ENCODE assay signal across 35 mouse cellular contexts in genomic region chr15:32407766-32408165, GRCm38 (mm10).
"Had no signal": no experiment of that assay in that cellular context is flagged by ENCODE, and none has a peak within 500 bp of the region (broad histone marks: within the 10 kb centered on the region; RNA-seq: fewer than 3 reads in every experiment).

No protein-coding gene starts in this region.

- H3K27ac ChIP-seq: heart, embryonic 10.5 days; heart, embryonic 13.5 days; heart, embryonic 15.5 days; hindbrain, embryonic 10.5 days; hindbrain, embryonic 12.5 days; hindbrain, embryonic 13.5 days; hindbrain, embryonic 14.5 days; hindbrain, embryonic 15.5 days; hindbrain, postnatal 0 days; intestine, embryonic 15.5 days; kidney, embryonic 15.5 days; kidney, postnatal 0 days; layer of hippocampus, adult 2 months; left cerebral cortex, adult 2 months had no signal

- H3K27me3 ChIP-seq: heart, embryonic 12.5 days; heart, embryonic 13.5 days; heart, embryonic 15.5 days; hindbrain, embryonic 12.5 days; hindbrain, embryonic 13.5 days; hindbrain, embryonic 15.5 days; intestine, embryonic 15.5 days; kidney, embryonic 15.5 days had no signal

- ATAC-seq: hindbrain, embryonic 16.5 days; hindbrain, postnatal 0 days; inflammation-experienced regulatory T-cells, adult 6 months; intestine, embryonic 15.5 days; intestine, embryonic 16.5 days; intestine, postnatal 0 days had no signal

- H3K9me3 ChIP-seq: heart, embryonic 10.5 days; heart, embryonic 12.5 days; heart, embryonic 13.5 days; heart, embryonic 15.5 days; hindbrain, embryonic 10.5 days; hindbrain, embryonic 12.5 days; hindbrain, embryonic 13.5 days; hindbrain, embryonic 15.5 days; intestine, embryonic 15.5 days; kidney, embryonic 15.5 days had no signal

- H3K4me1 ChIP-seq: heart, embryonic 10.5 days; hindbrain, embryonic 10.5 days; hindbrain, embryonic 12.5 days; hindbrain, embryonic 13.5 days; hindbrain, embryonic 15.5 days; intestine, embryonic 15.5 days had no signal

- H3K4me2 ChIP-seq: heart, embryonic 11.5 days; heart, embryonic 12.5 days; heart, embryonic 13.5 days; heart, embryonic 15.5 days; hindbrain, embryonic 12.5 days; hindbrain, embryonic 13.5 days; hindbrain, embryonic 14.5 days; hindbrain, embryonic 15.5 days; intestine, embryonic 15.5 days; kidney, embryonic 15.5 days had no signal

- H3K4me3 ChIP-seq: heart, embryonic 10.5 days; heart, embryonic 12.5 days; heart, embryonic 13.5 days; heart, embryonic 15.5 days; hindbrain, embryonic 10.5 days; hindbrain, embryonic 12.5 days; hindbrain, embryonic 13.5 days; hindbrain, embryonic 15.5 days; intestine, embryonic 15.5 days; kidney, embryonic 15.5 days; layer of hippocampus, adult 2 months; left cerebral cortex, adult 2 months had no signal

- H3K36me3 ChIP-seq: heart, embryonic 10.5 days; heart, embryonic 12.5 days; heart, embryonic 13.5 days; heart, embryonic 15.5 days; hindbrain, embryonic 10.5 days; hindbrain, embryonic 12.5 days; hindbrain, embryonic 13.5 days; hindbrain, embryonic 15.5 days; intestine, embryonic 15.5 days; kidney, embryonic 15.5 days had no signal

- H3K9ac ChIP-seq: heart, embryonic 12.5 days; heart, embryonic 13.5 days; heart, embryonic 15.5 days; hindbrain, embryonic 12.5 days; hindbrain, embryonic 13.5 days; hindbrain, embryonic 14.5 days; hindbrain, embryonic 15.5 days; intestine, embryonic 15.5 days; kidney, embryonic 15.5 days had no signal

- DNase-seq: heart, postnatal 10 days; heart, postnatal 14 days; heart, postnatal 36 days; heart, postnatal 4 days; kidney, adult 18-20 months; kidney, adult 2 months; kidney, adult 8-10 months; kidney, adult 9 months; kidney, postnatal 10 days; kidney, postnatal 14 days; kidney, postnatal 25 days; kidney, postnatal 36 days; kidney, postnatal 4 days; layer of hippocampus, adult 9-11 months; layer of hippocampus, postnatal 36 days had no signal
